9 mouse cellular contexts compared by ENCODE assay signal in the genomic region with DNA sequence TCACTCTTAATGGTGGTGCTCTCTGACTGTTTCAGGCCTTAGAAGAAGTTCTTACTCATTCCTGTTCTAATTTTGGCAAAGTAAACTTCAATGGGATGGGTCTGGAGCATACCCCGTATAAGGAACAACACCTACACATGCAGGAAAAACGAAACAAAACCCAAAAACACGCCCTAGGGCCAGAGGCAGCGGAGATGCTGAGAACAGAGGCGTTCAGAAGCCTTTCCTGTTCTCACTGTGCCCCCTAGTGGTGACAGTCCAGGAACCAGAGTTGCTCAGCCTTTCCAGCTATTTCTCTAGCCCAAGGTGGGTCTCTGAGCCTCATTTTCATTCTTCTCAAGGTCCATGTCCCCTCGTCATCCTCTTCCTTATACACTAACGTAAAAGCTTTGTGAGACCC. TPM values are rescaled to one million over a fixed set of nuclear protein-coding genes. Genes with fewer than 3 reads are reported as not detected.
DNase-seq lines count a peak whose midpoint lies in the region; ATAC-seq and TF ChIP-seq lines count a peak whose summit lies in the region.
"Had no signal": no experiment of that assay in that cellular context is flagged by ENCODE, and none has a peak within 500 bp of the region (broad histone marks: within the 10 kb centered on the region; RNA-seq: fewer than 3 reads in every experiment).

No protein-coding gene starts in this region.

- no peak overlapping the region for H3K4me3 ChIP-seq in C2C12 (ENCODE audit: insufficient read depth, poor library complexity, severe bottlenecking)
- H3K4me3 ChIP-seq in liver, embryonic 11.5 days (ENCODE audit: low read depth, low read length) = no peak overlapping the region
- H3K4me3 ChIP-seq in neural tube, embryonic 12.5 days = no peak overlapping the region
- H3K4me3 ChIP-seq: heart, embryonic 13.5 days had no signal

- H3K79me2 ChIP-seq in C2C12 (ENCODE audit: control insufficient read depth, insufficient read depth) = no peaks in the 10 kb centered on the region

- DNase-seq in adipocyte (ENCODE audit: low spot score) = peak; percentile 85
- peak; percentile 68 for DNase-seq in gastrocnemius, postnatal 14 days
- peak; percentile 58 for DNase-seq in kidney, postnatal 14 days
- no peak for DNase-seq in liver, embryonic 11.5 days (ENCODE audit: low spot score)
- DNase-seq in testis, postnatal 10 days (ENCODE audit: low spot score) = peak; percentile 92

- no peaks in the 10 kb centered on the region for H3K4me1 ChIP-seq in liver, embryonic 11.5 days (replicated peaks; ENCODE audit: control insufficient read depth, insufficient read depth, low read length)
- 0 out of 2 replicates have a peak, but pooled peaks cover 4% of the 10 kb centered on the region for H3K4me1 ChIP-seq in neural tube, embryonic 12.5 days

- intact Hi-C loops in gastrocnemius, postnatal 14 days (cut with DNase I; ENCODE audit: low total_unique reads) = loop anchor here (5.0 kb wide), 1 partner anchor 77 kb away; no protein-coding TSS in a partner anchor

- no peaks in the 10 kb centered on the region for H3K9me3 ChIP-seq in liver, embryonic 11.5 days (ENCODE audit: control insufficient read depth, low read length)
- no peaks in the 10 kb centered on the region for H3K9me3 ChIP-seq in neural tube, embryonic 12.5 days
- H3K9me3 ChIP-seq: heart, embryonic 13.5 days had no signal

- TF ChIP-seq CTCF in C2C12 (IDR thresholded peaks at IDR 0.05; ENCODE audit: control insufficient read depth, insufficient read depth, insufficient read length) = peak; percentile 69

- no peak overlapping the region for H3ac ChIP-seq in C2C12 (ENCODE audit: control insufficient read depth, insufficient read length, low read depth)

- no peak overlapping the region for H3K27ac ChIP-seq in liver, embryonic 11.5 days (ENCODE audit: low read depth, low read length)
- H3K27ac ChIP-seq in neural tube, embryonic 12.5 days = no peak overlapping the region
- H3K27ac ChIP-seq: heart, embryonic 13.5 days had no signal

- peak; percentile 89 for ATAC-seq in common myeloid progenitor, adult 5-6 weeks (replicated peaks; ENCODE audit: low read depth, poor library complexity, severe bottlenecking)
- peak; percentile 58; the same call in 1 of the 2 replicates for ATAC-seq in liver, embryonic 11.5 days (replicated peaks; ENCODE audit: low FRiP score)
- peak; percentile 63 for ATAC-seq in neural tube, embryonic 12.5 days (ENCODE audit: low FRiP score, low read depth)

- no peak overlapping the region for H3K4me2 ChIP-seq in liver, embryonic 11.5 days
- H3K4me2 ChIP-seq in neural tube, embryonic 12.5 days (replicated peaks) = no peak overlapping the region
- H3K4me2 ChIP-seq: heart, embryonic 13.5 days had no signal

- H3K79me3 ChIP-seq in C2C12 (ENCODE audit: low read depth) = no peaks in the 10 kb centered on the region

- no peak overlapping the region for H3K9ac ChIP-seq in liver, embryonic 11.5 days (ENCODE audit: low read depth, low read length)
- H3K9ac ChIP-seq in neural tube, embryonic 12.5 days = no peak overlapping the region
- H3K9ac ChIP-seq: heart, embryonic 13.5 days had no signal

- H3K36me3 ChIP-seq in C2C12 (ENCODE audit: control insufficient read depth, insufficient read depth) = no peaks in the 10 kb centered on the region
- no peaks in the 10 kb centered on the region for H3K36me3 ChIP-seq in liver, embryonic 11.5 days (ENCODE audit: control insufficient read depth, insufficient read depth, low read length)
- peaks cover 12% of the 10 kb centered on the region for H3K36me3 ChIP-seq in neural tube, embryonic 12.5 days
- H3K36me3 ChIP-seq: heart, embryonic 13.5 days had no signal

- no peaks in the 10 kb centered on the region for H3K27me3 ChIP-seq in C2C12 (ENCODE audit: control insufficient read depth, insufficient read depth, insufficient read length)
- H3K27me3 ChIP-seq in liver, embryonic 11.5 days (replicated peaks; ENCODE audit: control insufficient read depth, insufficient read depth, low read length) = no peaks in the 10 kb centered on the region
- H3K27me3 ChIP-seq in neural tube, embryonic 12.5 days (replicated peaks) = no peaks in the 10 kb centered on the region
- H3K27me3 ChIP-seq: heart, embryonic 13.5 days had no signal

- WGBS in liver, embryonic 11.5 days = 26% methylated on average over 7 of the region's 7 CpGs
- 35% methylated on average over 7 of the region's 7 CpGs for WGBS in neural tube, embryonic 12.5 days

TF ChIP-seq in C2C12, 6 proteins besides CTCF, POLR2A, EP300 and RAD21:
- no peak for TF ChIP-seq MAX (IDR thresholded peaks at IDR 0.05)
- TF ChIP-seq CEBPB (IDR thresholded peaks at IDR 0.05; ENCODE audit: low read depth) = no peak
- no peak for TF ChIP-seq FOSL1 (IDR thresholded peaks at IDR 0.05; ENCODE audit: insufficient read depth, low read length, poor library complexity, severe bottlenecking)
- no peak for TF ChIP-seq MYOD1 (IDR thresholded peaks at IDR 0.05; ENCODE audit: control insufficient read depth, insufficient read length, low read depth)
- TF ChIP-seq MYOG (IDR thresholded peaks at IDR 0.05; ENCODE audit: control insufficient read depth, extremely low read depth, insufficient read length) = no peak
- no peak for TF ChIP-seq USF1 (IDR thresholded peaks at IDR 0.05; ENCODE audit: low read depth)

RNA-seq across cellular contexts. Expression of a gene that starts 25.1 kb away (rescaled TPM):
- polyA plus RNA-seq in C2C12 (2012; fragmentation: generic; extraction: Trizol) = 0.01 TPM
- total RNA-seq in common myeloid progenitor, adult 5-6 weeks (2017) = not detected in 2 replicates
- not detected for total RNA-seq in gastrocnemius, postnatal 14 days (2021)
- 0.11 and 0.25 TPM in 2 replicates for polyA plus RNA-seq in liver, embryonic 11.5 days (2014; fragmentation: Nextera tagmentation; extraction: Ambion mirVana)
- 0.06 and 0.11 TPM in 2 replicates for polyA plus RNA-seq in neural tube, embryonic 12.5 days (2016; fragmentation: Nextera tagmentation; extraction: Ambion mirVana)
- polyA plus RNA-seq: heart, embryonic 13.5 days had no signal
